Mouse (Mus musculus) liver, embryonic 14.5 days (tissue): ENCODE measurements around the gene Cdh5. TPM values are rescaled to one million over a fixed set of nuclear protein-coding genes. Genes with fewer than 3 reads are reported as not detected.

Experiments
- ATAC-seq: fragments of 200-750 bp; cut with Nextera tagmentation; 2 replicates; pipeline ENCODE4 v1.8.0; 2017; ENCODE audit warnings: moderate number of reproducible peaks, mild to moderate bottlenecking, moderate library complexity; ENCODE audit not compliant: insufficient read depth
- DNase-seq, 3 experiments: peaks; one replicate each; pipeline ENCODE4 v3.0.0-alpha.2; 2012 to 2013; ENCODE audit warnings: low read depth in 3 of 3, low spot score in 3 of 3
- H3K27ac ChIP-seq: fragments of 300-500 bp; sonication (generic); 2 replicates; pipeline ENCODE4 v1.5.1; 2014; ENCODE audit warnings: moderate library complexity, mild to moderate bottlenecking, control low read depth, inconsistent platforms
- H3K27me3 ChIP-seq: fragments of 300-500 bp; sonication (generic); 2 replicates; pipeline ENCODE4 v1.6.1; 2014; ENCODE audit warnings: mild to moderate bottlenecking, low read length, moderate library complexity; ENCODE audit not compliant: control insufficient read depth, insufficient read depth
- H3K36me3 ChIP-seq: fragments of 300-500 bp; sonication (generic); replicated peaks from 2 replicates; pipeline ENCODE4 v1.6.1; 2014; ENCODE audit warnings: low read depth; ENCODE audit not compliant: control insufficient read depth, insufficient read depth
- H3K4me1 ChIP-seq, 2 experiments: fragments of 200-500 bp in 1 of 2; fragments of 300-500 bp in 1 of 2; sonication (generic) in 1 of 2; replicated peaks; 2 replicates each; pipeline ENCODE4 v1.6.1; 2012 to 2014; ENCODE audit warnings: antibody characterized with exemption in 1 of 2, inconsistent platforms in 1 of 2, low read length in 1 of 2; ENCODE audit not compliant: control insufficient read depth in 2 of 2, insufficient read depth in 2 of 2
- H3K4me2 ChIP-seq: fragments of 300-500 bp; sonication (generic); 2 replicates; pipeline ENCODE4 v1.6.1; 2014; ENCODE audit warnings: low read depth, mild to moderate bottlenecking, control low read depth, moderate library complexity
- H3K4me3 ChIP-seq, 2 experiments: fragments of 200-500 bp in 1 of 2; fragments of 300-500 bp in 1 of 2; sonication (generic) in 1 of 2; 2 replicates each; pipeline ENCODE4 v1.5.1; 2012 to 2014; ENCODE audit warnings: low read depth in 2 of 2, low read length in 2 of 2, mild to moderate bottlenecking in 2 of 2, control low read depth in 1 of 2, inconsistent platforms in 1 of 2, moderate library complexity in 1 of 2; ENCODE audit not compliant: insufficient read depth in 1 of 2
- H3K9ac ChIP-seq: fragments of 300-500 bp; sonication (generic); replicated peaks from 2 replicates; pipeline ENCODE4 v1.6.1; 2014; ENCODE audit warnings: mild to moderate bottlenecking, control low read depth, moderate library complexity
- H3K9me3 ChIP-seq: fragments of 300-500 bp; sonication (generic); 2 replicates; pipeline ENCODE4 v1.6.1; 2016; ENCODE audit warnings: low read length, mixed read lengths; ENCODE audit not compliant: control insufficient read depth
- CTCF ChIP-seq: IDR thresholded peaks from 2 replicates; pipeline ENCODE4 v1.5.1; 2016; ENCODE audit warnings: antibody characterized with exemption, low read depth, control low read depth
- EP300 ChIP-seq: IDR thresholded peaks from 2 replicates; pipeline ENCODE4 v1.6.1; 2016; ENCODE audit warnings: antibody characterized with exemption, low read depth
- WGBS: fragments of 180-500 bp; shearing (Covaris S2); extraction: QIAGEN DNeasy Blood & Tissue Kit; methylation state at CpG from one replicate; pipeline ENCODE4 v1.1.7; 2014; ENCODE audit not compliant: insufficient replicate concordance; 5-methylcytosine and 5-hydroxymethylcytosine counted together
- polyA plus RNA-seq, 2 experiments: library from polyadenylated mRNA; depleted of rRNA in 1 of 2; stranded (reverse) in 1 of 2; unstranded in 1 of 2; fragments of >200 nt; fragmentation: Nextera tagmentation in 1 of 2; extraction: Ambion mirVana in 1 of 2; gene quantifications; 2 replicates each; pipeline versions ENCODE4 v1.2.1 to v1.2.3; 2012 to 2014

Cdh5 gene
- polyA plus RNA-seq, 2 experiments = 7.3 to 11.3 TPM

- no peaks in the 10 kb centered on the region for H3K9me3 ChIP-seq
- no peak for TF ChIP-seq CTCF
- TF ChIP-seq EP300 = no peak
- 2% methylated on average over 74 of the region's 87 CpGs for WGBS
- no peak within 1 kb of the TSS for H3K27ac ChIP-seq
- H3K9ac ChIP-seq = no peak within 1 kb of the TSS
- H3K4me2 ChIP-seq = peak within 1 kb of the TSS; percentile 54
- H3K36me3 ChIP-seq = no peaks in the 10 kb centered on the region
- DNase-seq (no peak), ATAC-seq (no peak)
- peak within 1 kb of the TSS in 1 of 2 experiments; percentile 42; a peak in 2 of 4 replicates for H3K4me3 ChIP-seq
- H3K27me3 ChIP-seq = peaks cover 30% of the 10 kb centered on the region
- no peaks in the 10 kb centered on the region for H3K4me1 ChIP-seq
Observed at GRCm38 (mm10) chr8:104170118-104171049, 69.0 kb downstream of the Cdh5 start, which contains the start of gene Bean1. TSS of gene Bean1 (plus strand) at chr8:104170442.

- Histone ChIP-seq H3K4me1 (no peaks in the 10 kb centered on the region), H3K9ac (no peak overlapping the region), H3K27ac (no peak overlapping the region), H3K36me3 (no peaks in the 10 kb centered on the region), H3K4me2 (peak overlapping the region; percentile 54), H3K4me3 (peak overlapping the region in 1 of 2 experiments; percentile 42; a peak in 2 of 4 replicates), H3K27me3 (peaks cover 30% of the 10 kb centered on the region), H3K9me3 (no peaks in the 10 kb centered on the region)
- ATAC-seq (no peak), DNase-seq (no peak)
- 5% methylated on average over 32 of the region's 32 CpGs for WGBS
- no peak for TF ChIP-seq CTCF
- no peak for TF ChIP-seq EP300
Observed at GRCm38 (mm10) chr8:104171050-104171620, 69.7 kb downstream of the Cdh5 start.

GRCm38 (mm10) chr8:104172420-104172819, 71.0 kb downstream of the Cdh5 start:
- ATAC-seq (no peak), DNase-seq (no peak)
- no peaks in the 10 kb centered on the region for H3K4me1 ChIP-seq
- H3K27me3 ChIP-seq = peaks cover 30% of the 10 kb centered on the region
- TF ChIP-seq CTCF (no peak), EP300 (no peak)
- H3K27ac ChIP-seq = no peak overlapping the region
- H3K9ac ChIP-seq = no peak overlapping the region
- H3K4me3 ChIP-seq = no peak overlapping the region
- H3K9me3 ChIP-seq = no peaks in the 10 kb centered on the region
- H3K36me3 ChIP-seq = no peaks in the 10 kb centered on the region
- no peak overlapping the region for H3K4me2 ChIP-seq
- 76% methylated on average over 6 of the region's 6 CpGs for WGBS

GRCm38 (mm10) chr8:104175848-104176527, 74.6 kb downstream of the Cdh5 start:
- WGBS = 21% methylated on average over 8 of the region's 8 CpGs
- Histone ChIP-seq H3K9ac (no peak overlapping the region), H3K4me3 (no peak overlapping the region), H3K9me3 (no peaks in the 10 kb centered on the region), H3K36me3 (no peaks in the 10 kb centered on the region), H3K4me1 (no peaks in the 10 kb centered on the region), H3K27me3 (peaks cover 16% of the 10 kb centered on the region), H3K27ac (no peak overlapping the region), H3K4me2 (no peak overlapping the region)
- no peak for TF ChIP-seq CTCF
- TF ChIP-seq EP300 = no peak
- DNase-seq = no peak
- no peak for ATAC-seq

- Histone ChIP-seq H3K27me3 (peaks cover 6% of the 10 kb centered on the region), H3K27ac (no peak overlapping the region), H3K9me3 (no peaks in the 10 kb centered on the region), H3K4me1 (no peaks in the 10 kb centered on the region), H3K9ac (no peak overlapping the region), H3K36me3 (no peaks in the 10 kb centered on the region), H3K4me3 (no peak overlapping the region), H3K4me2 (no peak overlapping the region)
- no peak for ATAC-seq
- no peak for DNase-seq
- WGBS = 66% methylated on average over 4 of the region's 4 CpGs
- TF ChIP-seq CTCF = no peak
- TF ChIP-seq EP300 = no peak
Observed at GRCm38 (mm10) chr8:104177054-104177453, 75.6 kb downstream of the Cdh5 start.
